Mouse (Mus musculus): ENCODE measurements around the gene Zbtb20.

Zbtb20 gene

GRCm38 (mm10) chr16:43191060-43191850 is 315.6 kb downstream of the Zbtb20 start:
- no peak for DNase-seq (ENCODE audit: low read depth, low spot score)

- DNase-seq (ENCODE audit: low read depth, low spot score), result no peak
These were observed 318.1 kb downstream of the Zbtb20 start for GRCm38 (mm10) chr16:43193631-43194239.

DNA sequence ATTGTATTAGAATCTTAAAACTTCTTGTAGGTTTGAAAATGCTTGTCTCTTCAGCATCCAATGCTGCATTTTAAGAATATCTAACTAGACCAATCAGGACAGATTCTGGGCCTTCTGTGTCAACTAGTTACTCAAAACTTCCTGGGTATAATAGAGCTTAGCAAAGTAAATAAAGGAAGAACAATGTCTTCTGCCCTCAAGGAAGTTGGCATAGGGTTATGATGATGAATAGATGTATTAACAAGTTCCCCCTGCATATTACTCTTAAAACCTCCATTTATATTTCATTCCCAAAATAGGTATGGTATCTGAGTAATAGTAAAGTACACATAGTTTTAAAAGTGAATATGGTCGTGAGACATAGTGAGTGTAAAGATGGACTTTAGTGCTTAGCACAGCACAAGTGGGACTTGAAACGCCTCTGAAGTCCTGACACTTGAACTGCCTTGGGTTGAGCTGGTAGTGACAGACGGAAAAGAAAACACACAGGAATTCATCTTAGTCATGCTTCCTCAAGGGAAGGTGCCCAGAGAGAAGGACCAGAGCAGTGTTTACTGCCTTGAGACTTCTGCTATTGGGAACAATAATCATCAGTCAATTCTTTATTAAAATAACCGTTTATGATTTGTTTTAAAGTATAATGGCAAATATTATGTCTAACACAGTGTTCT is 341.8 kb downstream of the Zbtb20 start:
- DNase-seq (ENCODE audit: low read depth, low spot score), result no peak

- no peak for DNase-seq (ENCODE audit: low read depth, low spot score)
These were observed 343.7 kb downstream of the Zbtb20 start for GRCm38 (mm10) chr16:43219367-43219766.

DNA sequence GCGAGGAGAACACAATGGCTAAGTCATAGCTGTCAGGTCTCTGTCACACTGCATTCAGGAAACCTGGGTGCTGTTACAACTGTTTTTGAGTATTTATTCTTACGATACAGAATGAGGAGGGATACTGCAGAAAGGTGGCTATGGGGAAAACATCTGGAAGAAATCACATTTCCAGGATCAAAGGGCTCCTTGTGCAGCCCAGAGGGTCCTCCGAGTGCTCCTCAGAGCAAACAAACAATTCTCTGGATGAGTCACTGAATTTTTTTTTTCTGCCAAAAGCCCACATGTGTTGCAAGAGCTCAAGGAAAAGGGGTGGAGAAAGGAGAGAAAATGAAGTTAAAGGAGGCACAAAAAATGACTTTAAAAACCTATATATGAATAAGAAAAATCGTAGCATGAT is 345.6 kb downstream of the Zbtb20 start:
- DNase-seq (ENCODE audit: low read depth, low spot score), result peak; percentile 48

DNA sequence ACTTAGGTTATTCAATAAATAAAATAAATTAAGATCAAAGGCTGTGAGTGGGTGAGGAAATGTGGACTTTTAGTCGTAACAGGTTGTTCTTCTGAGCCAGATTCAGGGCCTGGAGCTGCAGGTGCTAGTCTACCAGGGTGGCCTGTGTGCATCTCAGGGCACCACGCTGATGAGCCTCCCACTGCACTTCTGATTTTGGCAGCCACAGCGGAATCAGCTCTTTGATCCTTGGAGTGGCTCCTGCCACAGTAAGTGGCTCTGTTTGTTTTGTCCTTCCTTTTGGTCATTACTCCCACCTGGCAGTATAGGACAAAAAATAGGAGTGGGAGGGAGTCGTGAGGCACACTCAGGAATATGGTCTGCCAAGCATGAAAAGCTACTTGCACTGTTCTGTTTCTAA is 354.6 kb downstream of the Zbtb20 start:
- no peak for DNase-seq (ENCODE audit: low read depth, low spot score)

DNA sequence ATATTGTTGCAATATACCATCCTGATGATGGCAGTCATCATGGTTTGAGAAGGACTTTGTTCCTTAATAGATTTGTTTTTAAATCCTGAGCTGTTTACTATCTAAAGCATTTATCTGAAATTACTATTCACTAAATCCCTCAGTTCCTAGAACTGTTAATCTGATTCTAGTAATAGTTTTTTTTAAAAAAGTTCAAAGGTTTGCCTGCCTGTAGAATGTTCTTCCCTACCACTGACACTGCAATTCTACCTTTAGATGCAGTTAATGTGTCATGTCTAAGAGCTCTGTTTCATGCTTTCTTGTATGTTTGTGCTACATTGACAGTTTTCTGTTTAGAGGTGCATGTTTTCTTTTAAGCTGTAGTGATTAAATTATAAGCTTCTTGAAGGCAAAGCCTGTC is 358.6 kb downstream of the Zbtb20 start:
- DNase-seq (ENCODE audit: low read depth, low spot score), result no peak

DNA sequence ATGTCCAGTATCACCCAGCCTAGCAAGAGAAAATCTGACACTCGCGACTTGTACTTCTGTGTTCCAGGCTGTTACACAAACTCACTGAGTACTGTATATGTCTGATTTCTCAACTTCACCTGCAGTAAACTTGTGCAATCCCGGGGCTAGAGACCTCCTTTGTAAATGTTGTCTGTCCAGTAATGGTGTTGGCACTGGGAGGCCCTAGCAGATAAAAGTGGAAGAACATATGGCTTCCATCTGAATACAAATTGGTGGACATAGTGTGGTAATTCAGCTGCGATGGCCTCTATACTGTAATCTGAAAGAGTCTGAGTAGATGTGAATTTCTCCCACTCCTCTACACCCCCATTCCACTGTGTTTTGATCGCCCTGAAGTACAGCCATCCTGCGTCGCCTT is 359.6 kb downstream of the Zbtb20 start:
- DNase-seq (ENCODE audit: low read depth, low spot score), result no peak

- peak; percentile 9 for DNase-seq (ENCODE audit: low read depth, low spot score)
These were observed 360.1 kb downstream of the Zbtb20 start for GRCm38 (mm10) chr16:43235721-43236159.

- no peak for DNase-seq (ENCODE audit: low read depth, low spot score)
These were observed 361.9 kb downstream of the Zbtb20 start for GRCm38 (mm10) chr16:43237551-43237950.

- no peak for DNase-seq (ENCODE audit: low read depth, low spot score)
These were observed 371.3 kb downstream of the Zbtb20 start for GRCm38 (mm10) chr16:43247026-43247425.

DNA sequence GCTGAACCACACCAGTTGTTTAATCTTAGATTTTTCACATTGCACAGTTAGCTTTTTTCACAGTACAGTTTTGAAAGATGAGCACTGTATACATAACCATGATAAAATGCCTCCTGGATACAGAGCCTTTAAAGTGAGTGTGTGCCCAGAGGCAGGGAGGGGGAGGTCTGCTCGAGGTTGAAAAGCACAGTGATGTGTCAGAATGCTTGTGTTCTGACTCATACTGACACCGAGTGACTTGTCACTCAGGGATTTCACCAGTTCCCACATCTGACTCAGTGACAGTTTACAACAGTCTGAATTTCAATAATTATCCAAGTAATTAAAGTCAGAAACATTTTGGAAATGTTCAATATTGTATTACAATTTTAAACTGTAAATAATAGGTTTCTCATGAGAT is 377.4 kb downstream of the Zbtb20 start:
- no peak for DNase-seq (ENCODE audit: low read depth, low spot score)

DNA sequence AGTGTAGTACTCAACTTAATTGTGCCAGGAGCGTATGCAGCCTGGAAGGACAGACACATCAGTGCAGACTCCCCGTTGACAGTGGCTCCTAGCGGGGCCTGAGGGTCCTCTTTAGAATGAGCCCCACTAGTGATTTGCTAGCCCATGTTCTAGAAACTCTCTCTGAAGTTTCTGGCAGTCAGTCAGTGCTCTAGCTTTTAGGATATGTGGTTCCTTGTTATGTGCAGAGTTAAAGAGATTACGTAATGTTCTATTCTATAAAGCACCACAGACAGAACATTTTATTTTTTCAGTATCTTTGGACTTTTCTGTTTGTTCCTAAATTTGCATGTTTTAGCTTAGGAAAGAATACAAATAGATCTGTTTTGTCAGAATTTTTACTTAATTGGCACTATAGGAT is 378.1 kb downstream of the Zbtb20 start:
- no peak for DNase-seq (ENCODE audit: low read depth, low spot score)

GRCm38 (mm10) chr16:43256191-43256899 is 380.7 kb downstream of the Zbtb20 start:
- no peak for DNase-seq (ENCODE audit: low read depth, low spot score)

DNA sequence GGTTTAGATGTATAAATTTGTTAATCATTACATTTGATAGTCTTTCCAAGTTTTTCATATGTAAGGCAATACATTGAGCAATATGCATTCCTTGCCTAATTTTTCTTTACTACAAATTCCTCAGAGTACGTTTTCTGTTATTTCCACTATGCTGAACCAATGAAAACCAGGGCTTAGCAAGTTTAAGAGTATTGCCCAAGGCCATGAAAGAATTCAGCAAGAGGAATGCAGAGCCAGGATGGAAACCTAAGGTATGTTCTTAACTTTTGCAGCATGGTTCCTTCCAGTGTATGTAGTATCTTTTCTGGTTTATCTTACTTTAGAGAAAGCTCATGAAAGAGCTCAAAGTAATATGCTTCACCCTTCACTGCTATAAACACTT is 381.2 kb downstream of the Zbtb20 start:
- DNase-seq (ENCODE audit: low read depth, low spot score), result no peak

DNA sequence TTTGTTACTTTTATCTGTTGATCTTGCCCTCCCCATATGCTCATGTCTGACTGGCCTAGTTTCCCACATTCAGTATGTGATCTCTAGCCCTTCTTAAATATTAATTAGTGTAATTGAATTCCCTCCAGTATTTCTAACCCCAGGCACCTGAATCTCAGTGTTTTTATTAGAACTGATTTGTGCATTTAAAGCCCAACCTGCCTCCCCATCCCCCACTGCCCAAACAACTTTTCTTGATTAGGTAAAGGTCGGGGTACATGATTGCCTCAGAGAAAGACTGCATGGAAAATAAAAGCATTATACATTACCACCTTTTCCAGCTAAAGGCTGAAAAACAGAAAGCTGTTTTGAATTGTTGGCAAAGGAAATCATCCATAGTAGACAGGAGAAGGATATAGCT is 383.8 kb downstream of the Zbtb20 start:
- DNase-seq (ENCODE audit: low read depth, low spot score), result no peak

GRCm38 (mm10) chr16:43260862-43261261 is 385.2 kb downstream of the Zbtb20 start:
- no peak for DNase-seq (ENCODE audit: low read depth, low spot score)

- no peak for DNase-seq (ENCODE audit: low read depth, low spot score)
These were observed 398.4 kb downstream of the Zbtb20 start for GRCm38 (mm10) chr16:43274057-43274595.

DNA sequence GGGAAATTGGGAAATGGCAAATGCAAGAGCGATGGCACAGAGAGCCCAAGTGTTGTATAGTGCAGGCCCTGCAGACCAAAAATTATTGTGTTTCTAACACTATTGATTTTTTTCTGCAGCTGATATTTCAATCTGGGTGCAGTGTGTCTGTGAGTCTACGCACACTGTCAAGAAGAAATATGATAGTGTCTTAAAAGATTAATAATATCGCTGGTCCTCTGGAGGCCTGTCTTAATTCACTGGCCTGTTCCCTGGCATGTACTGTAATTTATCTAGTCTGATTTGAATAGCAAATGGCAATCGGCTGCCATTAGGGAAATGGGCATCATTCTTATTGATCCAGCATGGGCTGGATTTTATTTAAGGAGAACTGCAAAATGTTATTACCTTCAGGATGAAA is 401.1 kb downstream of the Zbtb20 start:
- DNase-seq (ENCODE audit: low read depth, low spot score), result no peak

- no peak for DNase-seq (ENCODE audit: low read depth, low spot score)
These were observed 410.6 kb downstream of the Zbtb20 start for GRCm38 (mm10) chr16:43286319-43286718.

GRCm38 (mm10) chr16:43286783-43287383 is 411.2 kb downstream of the Zbtb20 start:
- DNase-seq (ENCODE audit: low read depth, low spot score), result no peak

Data from forelimb bud, embryonic 11.5 days (tissue).